Mouse (Mus musculus): ENCODE measurements around the gene Hs3st3b1.

Gene Hs3st3b1

DNA sequence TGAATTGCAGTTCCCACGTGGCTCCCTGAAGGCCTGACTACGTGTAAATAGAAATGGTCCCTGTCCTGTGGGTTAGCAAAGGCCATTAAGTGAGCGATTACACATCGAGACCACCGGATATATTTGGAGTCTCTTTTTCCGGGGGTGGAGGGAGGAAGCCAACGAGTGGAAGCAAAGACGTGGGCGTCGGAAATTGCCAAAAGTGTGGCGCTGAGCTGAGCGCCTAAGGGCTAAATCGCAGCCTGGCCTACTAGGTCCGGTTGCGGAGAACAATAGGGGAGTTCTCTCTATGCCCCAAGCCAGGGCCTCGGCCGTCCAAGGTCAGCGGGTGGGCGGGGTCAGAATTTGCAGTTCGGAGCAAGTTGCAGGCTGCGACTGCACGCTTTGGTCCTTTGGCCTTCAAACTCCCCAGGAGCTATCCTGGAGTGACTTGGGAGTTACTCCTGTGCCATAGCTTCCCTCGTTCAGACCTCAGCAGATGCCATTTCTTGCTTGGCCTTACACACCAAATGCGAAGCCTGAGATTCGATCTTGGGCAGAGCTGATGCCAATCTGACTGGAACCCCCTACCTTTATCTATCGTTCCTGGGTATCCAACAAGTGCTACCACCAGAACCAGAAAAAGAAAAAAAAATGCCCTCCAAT is 2.3 kb upstream of the Hs3st3b1 start:
- no peak for DNase-seq (ENCODE audit: low read depth, low spot score)

GRCm38 (mm10) chr11:63923386-63923785 is 1.3 kb upstream of the Hs3st3b1 start:
- DNase-seq (ENCODE audit: low read depth, low spot score): no peak

- no peak for DNase-seq (ENCODE audit: low read depth, low spot score)
Observed at GRCm38 (mm10) chr11:63921044-63921951, 792 bp downstream of the Hs3st3b1 start.

- peak; percentile 71 for DNase-seq (ENCODE audit: low read depth, low spot score)
Observed at GRCm38 (mm10) chr11:63920531-63920930, 1.6 kb downstream of the Hs3st3b1 start.

DNA sequence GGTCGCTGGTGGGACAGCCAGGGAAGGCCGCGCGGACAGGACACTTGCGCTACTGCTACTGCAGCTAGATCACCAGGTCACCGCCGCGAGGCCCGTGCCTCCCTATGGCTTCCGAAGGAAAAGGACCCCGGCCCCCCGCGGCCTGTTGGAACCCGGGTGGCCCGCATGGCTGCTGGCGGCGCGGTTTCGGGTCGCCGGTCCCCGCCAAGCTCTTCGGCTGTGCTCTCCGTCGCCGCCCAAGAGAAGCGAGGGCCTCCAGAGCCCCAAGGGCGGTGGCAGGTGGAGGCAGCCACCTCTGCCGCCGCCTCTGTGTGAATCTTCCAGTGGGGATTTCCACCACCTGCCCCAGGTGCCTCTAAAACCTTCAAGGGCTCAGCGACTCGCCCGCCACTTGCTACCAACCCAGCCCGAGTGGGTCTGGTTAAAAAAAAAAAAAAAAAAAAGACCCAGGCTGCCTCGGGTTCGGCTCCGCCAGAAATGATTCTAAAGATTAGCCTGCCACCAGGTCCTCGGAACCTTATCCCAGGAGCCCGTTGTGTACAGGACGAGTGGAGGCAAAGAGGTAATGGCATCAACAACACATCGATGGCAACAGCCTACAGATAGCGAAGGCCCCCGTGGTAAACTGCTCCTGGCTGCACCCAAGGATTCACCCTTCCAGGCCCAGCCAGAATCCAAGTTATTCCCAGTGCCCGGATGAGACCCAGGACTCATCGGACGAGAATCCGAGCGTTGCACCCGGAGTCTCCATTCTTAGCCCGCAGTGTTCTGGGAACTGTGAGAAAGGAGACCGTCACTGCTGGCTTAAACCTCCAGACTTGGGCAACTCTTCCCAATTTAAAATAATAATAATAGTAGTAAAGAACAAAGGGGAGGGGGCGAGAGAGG is 2.6 kb downstream of the Hs3st3b1 start:
- DNase-seq (ENCODE audit: low read depth, low spot score): no peak

GRCm38 (mm10) chr11:63918321-63919105 is 3.6 kb downstream of the Hs3st3b1 start:
- DNase-seq (ENCODE audit: low read depth, low spot score): no peak

- DNase-seq (ENCODE audit: low read depth, low spot score): no peak
Observed at GRCm38 (mm10) chr11:63917561-63917960, 4.5 kb downstream of the Hs3st3b1 start.

DNA sequence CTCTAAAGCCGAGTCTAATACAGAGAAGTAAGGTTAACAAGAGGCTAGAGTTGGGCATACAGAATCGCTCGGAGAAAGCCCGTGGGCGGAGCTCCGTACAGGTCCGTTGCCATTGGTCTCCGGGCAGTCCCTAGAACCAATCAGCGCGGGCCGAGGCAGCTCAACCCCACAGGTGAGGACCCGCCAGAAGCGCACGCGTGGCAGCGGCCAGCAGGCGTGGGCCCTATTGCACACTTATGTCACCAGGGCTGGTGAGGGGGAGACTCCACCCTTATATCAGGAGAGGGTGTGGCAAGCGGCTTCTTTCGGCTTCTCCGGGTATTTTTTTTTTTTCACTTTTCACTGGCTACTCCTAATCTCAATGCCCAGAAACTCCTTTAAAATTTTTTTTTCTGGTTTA is 7.7 kb downstream of the Hs3st3b1 start:
- no peak for DNase-seq (ENCODE audit: low read depth, low spot score)

- no peak for DNase-seq (ENCODE audit: low read depth, low spot score)
Observed at GRCm38 (mm10) chr11:63913936-63914335, 8.2 kb downstream of the Hs3st3b1 start.

DNA sequence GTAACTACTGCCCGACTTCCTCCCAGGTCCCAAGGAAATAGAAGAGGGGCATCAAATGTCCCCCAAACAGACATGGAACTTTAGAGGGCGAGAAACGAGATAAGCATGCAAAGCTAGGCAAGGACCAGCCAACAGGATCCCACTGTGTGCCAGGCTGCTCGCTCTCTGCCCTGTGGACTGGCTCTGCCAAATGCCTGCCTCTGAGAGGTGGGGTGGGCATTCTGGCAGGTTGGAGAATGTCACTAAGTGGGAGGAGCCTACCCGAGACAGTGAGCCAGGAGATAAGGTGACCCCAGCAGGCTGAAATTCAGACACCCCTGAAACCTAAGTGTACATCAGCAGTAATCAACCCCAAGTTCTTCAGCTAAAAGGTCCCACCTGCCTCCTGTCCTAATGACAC is 11.1 kb downstream of the Hs3st3b1 start:
- DNase-seq (ENCODE audit: low read depth, low spot score): no peak

- DNase-seq (ENCODE audit: low read depth, low spot score): no peak
Observed at GRCm38 (mm10) chr11:63909961-63910360, 12.1 kb downstream of the Hs3st3b1 start.

GRCm38 (mm10) chr11:63908500-63908899 is 13.6 kb downstream of the Hs3st3b1 start:
- no peak for DNase-seq (ENCODE audit: low read depth, low spot score)

- DNase-seq (ENCODE audit: low read depth, low spot score): no peak
Observed at GRCm38 (mm10) chr11:63906552-63907353, 15.3 kb downstream of the Hs3st3b1 start.

DNA sequence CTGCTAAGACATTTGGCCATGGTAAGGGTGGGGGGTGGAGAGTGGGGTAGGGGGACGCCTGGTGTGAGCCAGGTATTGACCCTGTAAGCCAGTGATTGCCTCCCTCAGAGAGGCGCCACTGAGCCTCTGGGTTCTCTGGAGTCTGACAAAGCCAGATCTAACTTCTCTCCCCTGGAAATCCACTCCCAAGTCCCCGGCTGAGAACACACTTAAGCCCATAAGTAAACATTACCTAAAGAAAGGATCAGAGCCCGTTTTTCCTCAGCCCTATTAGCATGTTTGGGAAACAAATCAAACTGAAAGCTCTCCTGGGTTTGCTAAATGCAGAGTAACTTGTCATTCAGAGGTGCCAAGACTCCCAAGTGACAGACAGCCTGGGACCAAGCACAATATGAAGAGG is 17.3 kb downstream of the Hs3st3b1 start:
- no peak for DNase-seq (ENCODE audit: low read depth, low spot score)

DNA sequence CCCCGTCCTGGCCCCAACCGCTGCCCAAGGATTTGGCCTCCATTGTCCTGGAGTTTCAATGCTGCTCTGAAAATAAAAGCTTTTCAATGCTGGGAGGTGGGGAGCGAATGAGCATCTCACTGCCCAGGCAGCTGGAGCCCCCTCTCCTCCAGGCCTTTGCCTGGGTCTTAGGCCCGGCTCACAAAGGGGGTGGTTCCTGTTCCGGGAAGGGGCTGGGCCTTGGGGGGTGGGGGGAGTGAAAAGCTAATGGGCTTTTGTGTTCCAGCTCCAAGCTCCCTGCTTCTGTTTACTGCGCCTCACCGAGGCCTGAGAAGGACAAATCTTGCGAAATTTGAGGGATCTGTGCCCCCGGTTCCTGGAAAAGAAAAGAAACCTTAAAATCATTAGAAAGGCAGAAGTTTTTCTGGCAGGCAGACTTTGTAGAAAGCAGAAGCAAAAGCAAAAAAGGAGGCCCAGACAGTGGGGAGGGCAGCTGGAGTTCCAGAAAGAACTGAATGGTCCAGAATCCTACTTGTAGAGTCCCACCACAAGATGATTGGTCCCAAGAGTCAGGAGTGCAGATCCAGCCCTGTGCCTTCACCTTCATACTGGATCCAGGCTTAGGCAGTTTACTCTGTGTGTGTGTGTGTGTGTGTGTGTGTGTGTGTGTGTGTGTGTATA is 23.5 kb downstream of the Hs3st3b1 start:
- DNase-seq (ENCODE audit: low read depth, low spot score): no peak

DNA sequence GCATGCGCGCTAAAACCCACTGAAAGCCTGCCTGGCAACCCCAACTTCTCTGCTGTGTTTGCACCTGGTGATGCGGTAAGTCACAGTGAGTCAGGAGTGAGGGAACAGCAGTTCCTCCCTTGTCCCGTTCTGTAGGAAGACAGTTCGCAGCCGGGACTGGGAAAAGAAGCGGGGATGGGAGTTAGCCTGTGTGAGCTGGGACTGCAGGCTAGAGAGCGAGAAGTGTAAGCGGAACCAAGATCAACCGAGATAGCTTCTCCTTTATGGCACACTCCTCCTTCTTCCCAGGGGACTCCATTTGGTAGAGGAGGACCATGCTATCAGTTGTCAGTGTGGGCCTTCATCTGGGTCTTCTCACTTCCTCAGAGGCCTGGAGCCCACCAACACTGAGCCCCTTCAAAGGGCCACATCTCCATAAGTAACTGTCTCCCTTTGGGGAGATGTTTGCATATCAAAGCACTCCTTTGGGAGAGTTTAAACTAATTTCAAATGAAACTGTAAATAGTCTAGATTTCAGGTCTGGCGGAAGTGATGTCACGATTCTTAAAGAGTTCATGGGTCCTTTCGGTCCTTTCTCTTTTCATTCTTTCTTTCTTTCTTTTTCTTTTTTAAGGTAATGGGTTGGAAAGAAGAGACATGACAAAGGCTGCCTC is 24.1 kb downstream of the Hs3st3b1 start:
- DNase-seq (ENCODE audit: low read depth, low spot score): no peak

DNA sequence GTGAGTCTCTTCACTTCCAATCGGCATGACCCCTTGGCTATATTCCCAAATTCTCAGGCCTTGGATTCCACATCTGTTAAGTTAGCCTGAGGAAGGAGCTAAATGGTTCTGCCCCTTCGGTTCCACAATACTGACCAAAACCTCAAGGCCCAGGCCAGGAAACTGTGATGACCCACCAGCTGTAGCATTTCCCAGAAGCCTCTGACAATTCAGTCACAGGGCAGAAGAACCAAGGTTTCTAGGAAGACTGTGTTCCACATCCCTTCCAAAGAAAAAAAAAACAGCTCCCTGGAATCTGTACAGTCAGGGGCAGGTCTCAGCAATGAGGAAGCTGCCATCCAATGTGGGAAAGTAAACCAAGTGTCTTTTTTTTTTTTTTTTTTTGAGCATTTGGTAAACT is 25.1 kb downstream of the Hs3st3b1 start:
- no peak for DNase-seq (ENCODE audit: low read depth, low spot score)

DNA sequence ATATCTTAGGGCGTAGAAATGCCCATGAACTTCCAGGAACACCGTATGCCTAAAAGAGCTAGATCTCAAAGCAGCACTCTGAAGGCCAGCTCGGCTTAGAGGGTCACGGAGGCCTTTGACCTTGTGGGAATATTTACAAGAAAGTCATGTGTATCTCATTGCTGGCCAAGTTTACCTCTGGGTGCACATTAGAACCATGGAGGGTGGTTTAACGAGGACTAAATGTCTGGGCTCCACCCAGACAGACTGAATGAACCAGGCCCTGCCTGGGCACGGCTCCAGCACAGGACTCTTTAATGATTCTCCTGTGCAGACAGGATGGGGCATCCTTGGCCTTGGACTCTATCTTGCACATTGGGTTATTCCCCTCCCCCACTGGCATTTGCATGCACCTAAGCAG is 27.9 kb downstream of the Hs3st3b1 start:
- no peak for DNase-seq (ENCODE audit: low read depth, low spot score)

DNA sequence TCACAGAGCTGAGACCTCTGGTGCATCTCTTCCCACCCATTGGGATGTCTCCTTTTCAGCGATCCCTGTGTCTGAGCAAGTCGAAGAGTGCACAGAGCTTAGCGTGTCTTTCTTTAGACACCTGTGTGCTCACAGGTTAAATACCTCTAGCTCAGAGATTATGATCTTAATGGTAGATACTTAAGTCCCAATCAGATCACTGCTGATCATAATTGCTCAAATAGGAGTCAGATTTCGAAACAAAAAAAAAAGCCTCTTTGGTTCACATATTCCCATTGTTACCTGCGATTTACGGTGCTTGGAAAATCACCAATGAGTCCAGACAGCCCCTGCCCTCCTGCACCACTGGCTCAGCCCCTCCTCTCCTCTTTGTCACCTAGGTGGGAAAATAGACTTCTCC is 28.5 kb downstream of the Hs3st3b1 start:
- DNase-seq (ENCODE audit: low read depth, low spot score): no peak

All from retina, postnatal 7 days (tissue).